Mouse (Mus musculus): ENCODE data around the gene Hydin. TPM values are rescaled to one million over a fixed set of nuclear protein-coding genes. Genes with fewer than 3 reads are reported as not detected.

Gene Hydin
- total and polyA plus RNA-seq, 2 experiments from 2014 or later = 0.49 to 0.88 TPM

DNA sequence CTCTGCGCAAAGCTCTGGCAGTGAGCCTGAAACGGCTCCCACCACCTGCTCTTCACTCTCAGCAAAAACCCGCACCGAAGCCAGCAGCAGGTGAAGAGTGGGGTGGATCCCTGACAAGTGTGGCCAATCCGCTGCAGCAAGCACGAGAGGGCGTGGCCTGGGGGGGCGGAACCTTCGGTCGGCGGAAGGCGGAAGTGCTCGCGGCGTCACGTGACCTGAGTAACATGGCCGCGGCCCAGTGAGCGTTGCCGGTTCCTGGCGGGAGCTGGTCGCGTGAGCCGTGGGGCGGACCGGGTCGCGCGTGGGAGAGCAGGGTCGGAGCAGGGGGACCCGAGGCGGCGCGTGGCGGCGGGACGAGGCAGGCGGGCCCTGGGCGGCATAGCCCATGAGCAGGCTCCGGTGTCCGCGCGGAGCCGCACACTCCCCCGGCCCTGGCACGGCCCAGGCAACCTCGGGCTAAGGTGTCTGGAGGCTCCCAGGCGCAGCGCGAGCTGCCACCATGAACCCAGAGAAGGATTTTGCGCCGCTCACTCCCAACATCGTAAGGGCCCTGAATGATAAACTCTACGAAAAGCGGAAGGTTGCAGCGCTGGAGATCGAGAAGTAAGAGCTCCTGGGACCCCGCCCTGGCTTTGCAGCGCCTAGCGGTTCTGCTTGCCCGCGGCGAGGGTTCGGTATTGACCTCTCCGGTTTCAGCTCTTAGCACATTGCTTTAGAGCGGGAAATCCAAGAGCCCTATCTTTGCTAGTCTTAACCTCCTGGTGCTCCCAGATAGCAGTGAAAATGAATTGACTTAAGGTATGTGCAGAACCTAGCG is 351.8 kb downstream of the Hydin start, which contains the start of gene Vac14:
Gene Vac14 (plus strand): TSS at position 195 of the 817 bp plus-strand sequence.
- H3K4me1 ChIP-seq (ENCODE audit: insufficient read depth, low read length) = peaks cover 10% of the 10 kb centered on the region
- no peak for TF ChIP-seq CTCF (IDR thresholded peaks at IDR 0.05)
- peak within 1 kb of the TSS; percentile 91 for H3K4me3 ChIP-seq (ENCODE audit: low read depth, low read length)
- no peaks in the 10 kb centered on the region for H3K9me3 ChIP-seq (ENCODE audit: low read length)
- under 1% methylated on average over 66 of the region's 67 CpGs for WGBS
- no peaks in the 10 kb centered on the region for H3K36me3 ChIP-seq (ENCODE audit: insufficient read depth, low read length)
- H3K4me2 ChIP-seq (ENCODE audit: low read depth, low read length, poor library complexity, severe bottlenecking) = peak within 1 kb of the TSS; percentile 52
- H3K27me3 ChIP-seq (ENCODE audit: insufficient read depth, low read length) = no peaks in the 10 kb centered on the region
- DNase-seq (ENCODE audit: low spot score) (peak; percentile 98), ATAC-seq (ENCODE audit: low FRiP score) (peak; percentile 95)
- peak within 1 kb of the TSS; percentile 77 for H3K9ac ChIP-seq (replicated peaks; ENCODE audit: low read length, poor library complexity, severe bottlenecking)
- peak within 1 kb of the TSS; percentile 77 for H3K27ac ChIP-seq (ENCODE audit: low read depth, low read length)

DNA sequence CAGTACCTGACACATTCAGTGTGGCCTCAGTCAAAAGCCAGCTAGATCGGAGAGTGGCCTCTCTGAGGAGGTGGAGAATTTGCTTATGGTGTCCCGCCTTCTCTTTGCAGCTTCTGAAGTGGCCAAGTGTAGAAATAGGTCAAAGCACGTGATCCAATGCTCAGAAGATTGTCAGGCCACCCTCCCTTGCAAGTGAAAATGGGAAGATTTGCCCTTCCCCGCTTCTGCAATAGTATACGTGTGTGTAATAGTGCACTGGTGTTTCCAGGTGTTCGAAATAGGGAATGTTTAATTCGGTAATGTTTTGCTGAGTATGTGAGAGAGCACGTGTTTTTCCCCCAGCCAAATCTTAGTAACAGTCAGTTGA is 352.4 kb downstream of the Hydin start:
- H3K4me1 ChIP-seq (ENCODE audit: insufficient read depth, low read length) = peaks cover 10% of the 10 kb centered on the region
- ATAC-seq (ENCODE audit: low FRiP score) (no peak), DNase-seq (ENCODE audit: low spot score) (no peak)
- peak overlapping the region; percentile 91 for H3K4me3 ChIP-seq (ENCODE audit: low read depth, low read length)
- no peaks in the 10 kb centered on the region for H3K27me3 ChIP-seq (ENCODE audit: insufficient read depth, low read length)
- peak overlapping the region; percentile 77; the same call in 1 of the 2 replicates for H3K9ac ChIP-seq (replicated peaks; ENCODE audit: low read length, poor library complexity, severe bottlenecking)
- no peak overlapping the region for H3K27ac ChIP-seq (ENCODE audit: low read depth, low read length)
- H3K36me3 ChIP-seq (ENCODE audit: insufficient read depth, low read length) = no peaks in the 10 kb centered on the region
- no peaks in the 10 kb centered on the region for H3K9me3 ChIP-seq (ENCODE audit: low read length)
- H3K4me2 ChIP-seq (ENCODE audit: low read depth, low read length, poor library complexity, severe bottlenecking) = peak overlapping the region; percentile 52
- 29% methylated on average over 8 of the region's 8 CpGs for WGBS
- TF ChIP-seq CTCF (IDR thresholded peaks at IDR 0.05) = no peak

GRCm38 (mm10) chr8:110619919-110620318 is 353.1 kb downstream of the Hydin start:
- Histone ChIP-seq H3K4me3 (ENCODE audit: low read depth, low read length) (no peak overlapping the region), H3K9me3 (ENCODE audit: low read length) (no peaks in the 10 kb centered on the region), H3K4me1 (ENCODE audit: insufficient read depth, low read length) (peaks cover 10% of the 10 kb centered on the region), H3K36me3 (ENCODE audit: insufficient read depth, low read length) (no peaks in the 10 kb centered on the region), H3K27me3 (ENCODE audit: insufficient read depth, low read length) (no peaks in the 10 kb centered on the region), H3K27ac (ENCODE audit: low read depth, low read length) (no peak overlapping the region), H3K9ac (replicated peaks; ENCODE audit: low read length, poor library complexity, severe bottlenecking) (no peak overlapping the region), H3K4me2 (ENCODE audit: low read depth, low read length, poor library complexity, severe bottlenecking) (peak overlapping the region; percentile 52)
- TF ChIP-seq CTCF (IDR thresholded peaks at IDR 0.05) = peak; percentile 60
- DNase-seq (ENCODE audit: low spot score) = no peak
- WGBS = 91% methylated on average over 5 of the region's 5 CpGs
- no peak for ATAC-seq (ENCODE audit: low FRiP score)

- DNase-seq (ENCODE audit: low spot score) (no peak), ATAC-seq (ENCODE audit: low FRiP score) (no peak)
- no peak overlapping the region for H3K4me2 ChIP-seq (ENCODE audit: low read depth, low read length, poor library complexity, severe bottlenecking)
- TF ChIP-seq CTCF (IDR thresholded peaks at IDR 0.05) = peak; percentile 25
- no peaks in the 10 kb centered on the region for H3K4me1 ChIP-seq (ENCODE audit: insufficient read depth, low read length)
- H3K36me3 ChIP-seq (ENCODE audit: insufficient read depth, low read length) = no peaks in the 10 kb centered on the region
- H3K4me3 ChIP-seq (ENCODE audit: low read depth, low read length) = no peak overlapping the region
- 62% methylated on average over 4 of the region's 4 CpGs for WGBS
- H3K27ac ChIP-seq (ENCODE audit: low read depth, low read length) = no peak overlapping the region
- no peak overlapping the region for H3K9ac ChIP-seq (replicated peaks; ENCODE audit: low read length, poor library complexity, severe bottlenecking)
- H3K27me3 ChIP-seq (ENCODE audit: insufficient read depth, low read length) = no peaks in the 10 kb centered on the region
- no peaks in the 10 kb centered on the region for H3K9me3 ChIP-seq (ENCODE audit: low read length)
Observed at GRCm38 (mm10) chr8:110626431-110626830, 359.7 kb downstream of the Hydin start.

DNA sequence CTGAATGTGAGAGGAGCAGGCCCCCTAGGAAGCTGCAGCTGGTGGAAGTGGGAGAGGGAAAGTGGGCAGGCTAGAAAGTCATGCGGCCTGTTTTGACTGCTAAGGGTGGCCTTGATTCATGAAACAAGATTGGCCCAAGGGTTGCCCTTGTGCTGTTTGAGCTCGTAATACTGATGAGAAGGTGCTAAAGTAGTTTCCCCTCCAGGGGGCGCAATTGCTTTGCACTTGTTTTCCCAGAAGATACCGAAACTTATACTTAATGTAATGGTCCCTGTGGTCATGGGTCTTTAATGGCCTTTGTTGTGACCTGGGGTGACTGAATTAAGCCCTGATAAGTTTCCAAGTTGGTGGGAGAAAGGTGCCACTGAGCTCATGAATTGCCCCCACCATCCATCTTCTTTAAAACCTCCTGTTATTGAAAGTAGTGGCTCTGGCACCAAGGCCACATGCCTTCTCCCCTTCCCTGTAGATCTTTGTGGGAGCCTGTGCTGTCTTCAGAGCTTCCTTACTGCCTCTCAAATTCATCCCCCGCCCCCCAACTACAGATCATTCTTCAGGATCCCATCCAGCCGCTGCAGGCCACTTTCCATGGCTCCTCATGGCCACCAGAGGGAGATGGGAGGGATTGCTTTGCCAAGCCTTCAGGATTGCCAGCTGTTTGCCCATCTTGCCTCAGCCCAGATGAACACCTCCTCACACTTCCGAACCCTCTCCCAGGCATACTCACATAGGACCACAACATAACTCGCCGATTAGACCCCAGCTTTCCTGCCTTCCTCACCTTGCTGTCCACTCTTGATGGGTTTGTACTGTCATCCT is 362.7 kb downstream of the Hydin start:
- no peaks in the 10 kb centered on the region for H3K9me3 ChIP-seq (ENCODE audit: low read length)
- ATAC-seq (ENCODE audit: low FRiP score) (no peak), DNase-seq (ENCODE audit: low spot score) (peak; percentile 69)
- no peak overlapping the region for H3K27ac ChIP-seq (ENCODE audit: low read depth, low read length)
- peak; percentile 77 for TF ChIP-seq CTCF (IDR thresholded peaks at IDR 0.05)
- WGBS = 60% methylated on average over 9 of the region's 9 CpGs
- peaks cover 21% of the 10 kb centered on the region for H3K36me3 ChIP-seq (ENCODE audit: insufficient read depth, low read length)
- no peak overlapping the region for H3K4me3 ChIP-seq (ENCODE audit: low read depth, low read length)
- H3K4me2 ChIP-seq (ENCODE audit: low read depth, low read length, poor library complexity, severe bottlenecking) = no peak overlapping the region
- no peaks in the 10 kb centered on the region for H3K4me1 ChIP-seq (ENCODE audit: insufficient read depth, low read length)
- H3K9ac ChIP-seq (replicated peaks; ENCODE audit: low read length, poor library complexity, severe bottlenecking) = no peak overlapping the region; the same call in 1 of the 2 replicates
- no peaks in the 10 kb centered on the region for H3K27me3 ChIP-seq (ENCODE audit: insufficient read depth, low read length)
